Mouse (Mus musculus) midbrain, embryonic 16.5 days (tissue): ENCODE measurements around the gene Parpbp. TPM values are rescaled to one million over a fixed set of nuclear protein-coding genes. Genes with fewer than 3 reads are reported as not detected.

Experiments
- ATAC-seq: fragments of 200-750 bp; cut with Nextera tagmentation; 2 replicates; pipeline ENCODE4 v1.8.0; 2017; ENCODE audit warnings: moderate TSS enrichment
- H3K27ac ChIP-seq: fragments of 300-500 bp; sonication (generic); 2 replicates; pipeline ENCODE4 v1.5.1; 2014; ENCODE audit warnings: mild to moderate bottlenecking, low read length, mixed read lengths
- H3K27me3 ChIP-seq: fragments of 300-500 bp; sonication (generic); 2 replicates; pipeline ENCODE4 v1.6.1; 2014; ENCODE audit warnings: low read depth, low read length, mixed read lengths; ENCODE audit not compliant: control insufficient read depth, insufficient read depth
- H3K36me3 ChIP-seq: fragments of 300-500 bp; sonication (generic); 2 replicates; pipeline ENCODE4 v1.6.1; 2014; ENCODE audit warnings: mild to moderate bottlenecking, low read length, moderate library complexity, mixed read lengths; ENCODE audit not compliant: control insufficient read depth, insufficient read depth
- H3K4me1 ChIP-seq: fragments of 300-500 bp; sonication (generic); 2 replicates; pipeline ENCODE4 v1.6.1; 2014; ENCODE audit warnings: mild to moderate bottlenecking, low read length, mixed read lengths; ENCODE audit not compliant: control insufficient read depth, insufficient read depth
- H3K4me2 ChIP-seq: fragments of 300-500 bp; sonication (generic); 2 replicates; pipeline ENCODE4 v1.6.1; 2014; ENCODE audit warnings: mild to moderate bottlenecking, low read length, mixed read lengths
- H3K4me3 ChIP-seq: fragments of 300-500 bp; sonication (generic); 2 replicates; pipeline ENCODE4 v1.5.1; 2014; ENCODE audit warnings: low read depth, mild to moderate bottlenecking, low read length, moderate library complexity, mixed read lengths
- H3K9ac ChIP-seq: fragments of 300-500 bp; sonication (generic); 2 replicates; pipeline ENCODE4 v1.6.1; 2014; ENCODE audit warnings: low read depth, low read length, mixed read lengths
- H3K9me3 ChIP-seq: fragments of 300-500 bp; sonication (generic); replicated peaks from 2 replicates; pipeline ENCODE4 v1.6.1; 2014; ENCODE audit warnings: mild to moderate bottlenecking, low read length, mixed read lengths; ENCODE audit not compliant: control insufficient read depth, poor library complexity, severe bottlenecking
- WGBS: fragments of 180-500 bp; shearing (Covaris S2); extraction: QIAGEN DNeasy Blood & Tissue Kit; methylation state at CpG from one replicate; pipeline ENCODE4 v1.1.7; 2014; 5-methylcytosine and 5-hydroxymethylcytosine counted together
- polyA plus RNA-seq: library from polyadenylated mRNA; unstranded; fragments of >200 nt; fragmentation: Nextera tagmentation; extraction: Ambion mirVana; gene quantifications from 2 replicates; pipeline ENCODE4 v1.2.1, GENCODE M21; 2015

The Parpbp gene
- 1.4 TPM in 2 replicates for polyA plus RNA-seq

- H3K27ac ChIP-seq, result no peak within 1 kb of the TSS
- WGBS, result under 1% methylated on average over 47 of the region's 53 CpGs
- no peaks in the 10 kb centered on the region for H3K9me3 ChIP-seq
- H3K9ac ChIP-seq, result peak within 1 kb of the TSS; percentile 88
- peaks cover 13% of the 10 kb centered on the region for H3K4me1 ChIP-seq
- no peaks in the 10 kb centered on the region for H3K36me3 ChIP-seq
- H3K27me3 ChIP-seq, result no peaks in the 10 kb centered on the region
- ATAC-seq, result peak; percentile 99
- H3K4me3 ChIP-seq, result peak within 1 kb of the TSS; percentile 85
- H3K4me2 ChIP-seq, result peak within 1 kb of the TSS; percentile 95
These were observed at the start of gene Parpbp, which contains the start of gene Nup37 for GRCm38 (mm10) chr10:88146707-88147477. Gene Parpbp (minus strand): TSS chr10:88146941. Gene Nup37 (plus strand): TSS chr10:88146992.

- Histone ChIP-seq H3K27me3 (no peaks in the 10 kb centered on the region), H3K36me3 (no peaks in the 10 kb centered on the region), H3K4me3 (no peak overlapping the region), H3K27ac (no peak overlapping the region), H3K9me3 (no peaks in the 10 kb centered on the region), H3K4me2 (no peak overlapping the region), H3K4me1 (no peaks in the 10 kb centered on the region), H3K9ac (no peak overlapping the region)
- no peak for ATAC-seq
- 81% methylated on average over 7 of the region's 7 CpGs for WGBS
These were observed 20.8 kb upstream of the Parpbp start for GRCm38 (mm10) chr10:88167438-88168077.

GRCm38 (mm10) chr10:88166158-88166557, 19.4 kb upstream of the Parpbp start:
- Histone ChIP-seq H3K4me2 (no peak overlapping the region), H3K4me3 (no peak overlapping the region), H3K27me3 (no peaks in the 10 kb centered on the region), H3K9me3 (no peaks in the 10 kb centered on the region), H3K9ac (no peak overlapping the region), H3K4me1 (no peaks in the 10 kb centered on the region), H3K36me3 (peaks cover 2% of the 10 kb centered on the region; the same call in 1 of the 2 replicates), H3K27ac (no peak overlapping the region)
- ATAC-seq, result no peak
- WGBS, result 97% methylated on average over 3 of the region's 3 CpGs

- ATAC-seq, result no peak
- Histone ChIP-seq H3K27me3 (no peaks in the 10 kb centered on the region), H3K4me1 (no peaks in the 10 kb centered on the region), H3K4me3 (no peak overlapping the region), H3K9me3 (no peaks in the 10 kb centered on the region), H3K27ac (no peak overlapping the region), H3K36me3 (peaks cover 2% of the 10 kb centered on the region; the same call in 1 of the 2 replicates), H3K4me2 (no peak overlapping the region), H3K9ac (no peak overlapping the region)
- WGBS, result 83% methylated on average over 5 of the region's 5 CpGs
These were observed 15.9 kb upstream of the Parpbp start for GRCm38 (mm10) chr10:88162676-88163075.

DNA sequence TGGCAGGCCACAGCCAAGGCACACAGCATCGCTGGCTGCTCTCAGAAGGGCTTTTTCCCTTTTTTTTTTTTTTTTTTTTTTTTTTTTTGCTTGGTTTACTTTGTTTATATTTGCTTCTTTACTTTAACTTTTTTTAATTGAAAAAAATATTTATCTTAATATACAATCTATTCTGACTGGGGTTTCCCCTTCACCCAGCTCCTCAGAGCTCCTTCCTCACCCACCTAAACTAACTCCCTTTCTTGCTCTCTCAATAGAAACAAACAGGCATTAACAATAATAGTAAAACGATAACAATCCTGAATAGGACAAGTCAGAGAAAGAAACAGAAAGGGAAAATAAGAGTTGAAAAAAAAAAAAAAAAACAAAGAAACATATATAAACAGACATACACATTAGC, 15.4 kb upstream of the Parpbp start:
- WGBS, result 92% methylated on average over 2 of the region's 2 CpGs
- Histone ChIP-seq H3K4me2 (no peak overlapping the region), H3K36me3 (peaks cover 2% of the 10 kb centered on the region; the same call in 1 of the 2 replicates), H3K27me3 (no peaks in the 10 kb centered on the region), H3K27ac (no peak overlapping the region), H3K9ac (no peak overlapping the region), H3K9me3 (no peaks in the 10 kb centered on the region), H3K4me3 (no peak overlapping the region), H3K4me1 (no peaks in the 10 kb centered on the region)
- ATAC-seq, result no peak

DNA sequence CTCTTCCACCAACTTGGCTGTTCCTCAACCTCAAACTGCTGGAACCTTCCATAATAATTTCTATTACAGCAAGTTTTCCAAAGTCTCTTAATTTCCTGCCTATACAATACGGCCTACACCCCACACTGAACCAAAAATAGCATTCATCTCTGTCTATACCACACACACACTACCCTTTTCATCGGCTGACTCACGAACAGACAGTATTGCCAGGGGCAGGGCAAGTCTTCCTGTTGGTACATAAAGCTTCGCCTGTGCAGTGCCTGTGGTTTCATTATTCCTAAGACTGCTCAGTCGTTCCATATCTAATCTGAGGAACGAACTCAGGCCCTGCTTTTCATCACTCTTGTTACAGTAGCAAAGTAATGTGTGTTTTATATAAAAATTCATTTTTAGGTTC, 4.9 kb upstream of the Parpbp start:
- H3K36me3 ChIP-seq, result peaks cover 12% of the 10 kb centered on the region
- H3K4me1 ChIP-seq, result peaks cover 6% of the 10 kb centered on the region
- no peak overlapping the region for H3K4me2 ChIP-seq
- H3K4me3 ChIP-seq, result no peak overlapping the region
- no peak for ATAC-seq
- no peaks in the 10 kb centered on the region for H3K27me3 ChIP-seq
- H3K9me3 ChIP-seq, result no peaks in the 10 kb centered on the region
- no peak overlapping the region for H3K9ac ChIP-seq
- 92% methylated on average over 6 of the region's 6 CpGs for WGBS
- H3K27ac ChIP-seq, result no peak overlapping the region

DNA sequence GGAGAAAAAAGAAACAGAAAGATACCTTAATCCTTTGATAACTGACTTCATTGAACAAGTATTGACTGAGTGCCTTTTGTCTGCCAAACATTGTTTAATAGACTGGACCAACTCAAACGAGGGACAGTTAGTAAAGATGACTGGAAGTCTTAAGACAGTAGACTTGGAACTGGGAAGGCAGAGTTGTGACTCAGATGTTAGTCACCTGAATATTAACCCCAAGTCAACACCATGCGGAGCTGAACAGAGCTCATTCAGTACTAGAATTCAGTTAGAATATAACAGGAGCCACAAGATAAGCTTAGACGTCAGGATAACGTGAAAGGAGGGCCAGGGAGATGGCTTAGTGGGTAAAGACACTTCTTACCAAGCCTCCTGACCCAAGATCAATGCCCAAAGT, 3.6 kb upstream of the Parpbp start:
- whole genome bisulfite sequencing, result 89% methylated on average over 4 of the region's 4 CpGs
- Histone ChIP-seq H3K36me3 (peaks cover 12% of the 10 kb centered on the region), H3K27me3 (no peaks in the 10 kb centered on the region), H3K4me2 (no peak overlapping the region), H3K4me3 (no peak overlapping the region), H3K4me1 (peaks cover 13% of the 10 kb centered on the region), H3K9ac (no peak overlapping the region), H3K9me3 (no peaks in the 10 kb centered on the region), H3K27ac (no peak overlapping the region)
- no peak for ATAC-seq

- Histone ChIP-seq H3K36me3 (no peaks in the 10 kb centered on the region), H3K4me2 (peak overlapping the region; percentile 95), H3K4me3 (peak overlapping the region; percentile 85), H3K9ac (peak overlapping the region; percentile 88), H3K27me3 (no peaks in the 10 kb centered on the region), H3K27ac (no peak overlapping the region), H3K9me3 (no peaks in the 10 kb centered on the region), H3K4me1 (peaks cover 13% of the 10 kb centered on the region)
- WGBS, result 14% methylated on average over 7 of the region's 7 CpGs
- ATAC-seq, result peak; percentile 8; the same call in 1 of the 2 replicates
These were observed 554 bp downstream of the Parpbp start for GRCm38 (mm10) chr10:88146187-88146586.

DNA sequence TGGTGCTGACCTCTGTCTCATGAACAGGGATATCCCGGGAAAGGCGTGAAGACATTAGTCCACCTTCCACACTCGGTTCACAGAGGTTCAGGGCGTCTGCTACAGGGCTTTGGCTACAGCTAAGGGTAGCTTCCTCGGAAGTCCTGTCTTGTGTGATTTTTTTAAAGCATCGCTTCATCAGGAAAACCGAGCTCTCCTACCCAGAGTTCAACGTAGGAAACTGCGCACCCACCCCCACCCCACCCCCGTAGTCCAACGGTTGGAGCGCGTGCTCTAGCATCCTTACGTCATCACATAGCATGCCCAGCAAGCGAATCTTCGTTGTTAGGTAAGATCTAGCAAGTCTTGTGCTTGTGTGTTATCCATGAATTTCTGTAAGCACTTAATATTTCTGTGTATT, 11.1 kb downstream of the Parpbp start:
- WGBS, result 98% methylated on average over 16 of the region's 16 CpGs
- no peak overlapping the region for H3K4me3 ChIP-seq
- no peaks in the 10 kb centered on the region for H3K4me1 ChIP-seq
- ATAC-seq, result no peak
- H3K4me2 ChIP-seq, result no peak overlapping the region
- no peaks in the 10 kb centered on the region for H3K27me3 ChIP-seq
- no peaks in the 10 kb centered on the region for H3K36me3 ChIP-seq
- H3K27ac ChIP-seq, result no peak overlapping the region
- no peak overlapping the region for H3K9ac ChIP-seq
- H3K9me3 ChIP-seq, result no peaks in the 10 kb centered on the region
